Mouse (Mus musculus): ENCODE measurements around the gene Grik4.

GRCm38 (mm10) chr9:42927498-42927897 is 16.8 kb downstream of the Grik4 start:
- TF ChIP-seq POLR2A (IDR thresholded peaks at IDR 0.05; ENCODE audit: low read depth, low read length) (no peak), CTCF (IDR thresholded peaks at IDR 0.05; ENCODE audit: borderline replicate concordance, insufficient read depth, low read length) (no peak)

Measured in embryonic fibroblast, embryonic 13.5 days (primary cell).